Mouse (Mus musculus): ENCODE data around the gene Dner.
"Not testable (repeated sequence)": the region's sequence is repeated elsewhere in the genome, so short reads cannot be mapped to it uniquely, and the experiment has no call there.

Gene Dner

DNA sequence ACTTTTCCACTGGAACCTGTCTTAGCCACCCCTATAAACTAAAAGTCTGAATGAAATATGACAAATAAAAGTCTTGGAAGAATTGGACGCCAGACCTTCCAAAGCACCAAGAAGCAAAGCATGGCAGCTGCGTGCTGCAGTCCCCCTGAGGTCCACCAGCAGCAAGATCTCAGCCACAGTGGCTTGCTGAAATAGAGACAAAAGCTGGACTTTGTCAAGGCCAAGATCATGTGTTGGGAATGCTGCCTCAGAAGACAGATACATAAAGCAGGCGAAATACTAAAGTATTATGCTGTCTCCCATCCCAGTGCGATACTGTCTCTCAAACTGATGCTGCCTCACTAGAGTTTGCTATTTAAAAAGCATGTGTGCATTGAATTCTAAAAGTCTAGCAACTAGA lies 296.9 kb downstream of the Dner start:
- DNase-seq (ENCODE audit: low read depth), result no peak

GRCm38 (mm10) chr1:84396787-84397186 lies 299.2 kb downstream of the Dner start:
- DNase-seq (ENCODE audit: low read depth), result no peak

DNA sequence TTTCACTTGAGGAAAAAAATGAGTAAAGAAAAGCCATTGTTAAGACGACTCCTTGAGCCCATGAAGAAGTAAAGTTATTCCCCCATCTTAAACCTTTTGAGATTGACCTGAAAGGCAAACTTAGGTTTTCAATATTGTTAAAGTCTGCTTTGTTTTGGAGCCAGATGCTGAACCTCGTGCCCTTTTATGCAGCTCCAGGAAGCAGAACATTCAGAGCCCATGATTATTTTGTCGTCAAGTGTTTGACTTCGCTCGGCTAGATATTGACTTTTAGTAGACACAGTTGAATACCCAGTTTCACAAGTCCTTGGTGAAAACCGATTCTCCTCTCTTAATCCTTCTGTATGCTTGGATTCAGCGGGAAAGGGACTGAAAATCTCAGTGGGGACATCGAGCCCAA lies 300.1 kb downstream of the Dner start:
- no peak for DNase-seq (ENCODE audit: low read depth)

GRCm38 (mm10) chr1:84390961-84391360 lies 305.1 kb downstream of the Dner start:
- DNase-seq (ENCODE audit: low read depth), result no peak

DNA sequence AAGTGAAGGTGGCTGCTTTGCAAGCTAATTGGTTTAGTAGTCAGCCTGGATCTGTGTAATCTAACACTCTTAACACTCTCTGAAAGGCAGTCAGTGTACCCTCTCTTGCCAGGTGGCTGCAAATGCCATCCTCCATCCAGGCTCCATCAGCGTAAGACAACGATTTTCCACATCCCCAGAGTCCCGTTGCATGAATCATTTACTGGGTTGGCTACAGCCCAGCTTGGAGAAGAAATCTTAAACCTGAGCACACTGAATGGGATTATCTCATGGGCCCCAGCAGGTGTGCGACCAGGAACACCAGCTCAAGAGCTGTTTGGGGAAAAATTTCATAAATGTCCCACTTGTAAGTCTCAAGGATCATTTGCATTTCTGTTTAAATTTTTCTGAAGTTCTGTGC lies 308.4 kb downstream of the Dner start:
- DNase-seq (ENCODE audit: low read depth), result no peak

DNA sequence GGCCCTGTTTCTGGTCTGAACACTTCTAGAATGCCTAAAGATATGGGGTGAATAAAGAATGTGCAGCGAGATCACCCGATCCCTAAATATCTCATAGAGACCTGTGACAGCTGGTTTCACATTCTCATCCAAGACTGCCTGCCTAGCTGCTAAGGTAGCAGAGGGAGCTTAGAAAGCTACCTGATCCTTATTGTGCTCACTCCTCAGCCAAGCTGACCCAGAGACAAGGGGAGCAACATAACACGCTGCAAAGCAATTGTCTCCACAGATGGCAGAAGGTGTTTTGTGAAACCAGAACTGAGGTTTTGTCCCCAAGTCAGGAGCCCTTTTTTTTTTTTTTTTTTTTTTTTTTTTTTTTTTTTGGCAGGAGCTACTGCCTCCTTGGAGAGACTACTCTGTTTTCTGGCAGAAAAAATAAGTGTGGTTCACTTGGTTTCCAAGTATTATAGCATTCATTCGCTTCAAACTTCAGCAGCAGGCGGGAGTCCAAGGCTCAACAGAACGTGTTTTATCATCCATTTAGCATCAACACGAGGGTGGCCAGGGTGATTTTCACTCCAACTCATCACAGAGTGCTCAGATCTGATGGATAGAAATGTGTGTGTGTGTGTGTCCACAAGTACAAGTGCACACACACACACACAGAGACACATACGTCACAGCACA lies 309.4 kb downstream of the Dner start:
- no peak for DNase-seq (ENCODE audit: low read depth)

DNA sequence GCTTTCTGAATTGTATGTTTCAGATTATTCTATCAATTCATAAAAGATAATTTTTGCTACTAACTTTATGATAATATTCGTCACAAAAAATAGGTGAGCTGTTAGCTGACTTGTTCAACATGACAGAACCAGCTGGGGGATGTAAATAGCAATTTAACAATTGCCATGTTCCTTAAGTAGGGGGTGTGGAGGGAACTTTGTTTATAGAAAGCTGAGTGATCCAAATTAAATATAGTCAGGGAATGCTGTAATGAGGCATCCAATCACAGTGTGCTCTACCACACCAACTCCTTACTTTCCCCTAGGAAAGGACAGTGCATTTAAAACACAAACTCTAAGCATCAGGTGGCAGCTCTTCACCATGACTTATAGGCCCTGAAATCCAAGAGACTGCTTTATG lies 313.3 kb downstream of the Dner start:
- no peak for DNase-seq (ENCODE audit: low read depth)

- no peak for DNase-seq (ENCODE audit: low read depth)
These were observed 314.0 kb downstream of the Dner start for GRCm38 (mm10) chr1:84382064-84382463.

DNA sequence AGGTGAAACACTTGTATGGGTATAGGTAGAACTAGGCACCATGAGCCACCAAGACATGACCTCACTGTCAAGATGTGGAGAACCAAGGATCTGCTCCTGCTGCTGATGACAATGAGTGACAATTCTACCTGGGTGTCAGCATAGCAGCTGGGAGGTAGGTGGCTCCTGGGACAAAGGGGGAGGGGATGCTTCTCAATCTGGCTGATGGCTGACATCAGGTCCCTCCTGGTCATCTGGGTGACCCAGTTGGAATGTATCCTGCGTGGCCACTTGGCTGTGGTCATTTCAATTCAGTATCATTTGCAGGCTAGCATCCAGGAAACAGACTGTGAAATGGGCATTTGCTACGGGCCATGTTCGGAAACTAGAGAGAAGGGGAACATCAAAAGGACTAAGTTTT lies 315.1 kb downstream of the Dner start:
- DNase-seq (ENCODE audit: low read depth), result no peak

- no peak for DNase-seq (ENCODE audit: low read depth)
These were observed 328.3 kb downstream of the Dner start for GRCm38 (mm10) chr1:84367733-84368132.

- DNase-seq (ENCODE audit: low read depth), result no peak
These were observed 329.5 kb downstream of the Dner start for GRCm38 (mm10) chr1:84366553-84366952.

DNA sequence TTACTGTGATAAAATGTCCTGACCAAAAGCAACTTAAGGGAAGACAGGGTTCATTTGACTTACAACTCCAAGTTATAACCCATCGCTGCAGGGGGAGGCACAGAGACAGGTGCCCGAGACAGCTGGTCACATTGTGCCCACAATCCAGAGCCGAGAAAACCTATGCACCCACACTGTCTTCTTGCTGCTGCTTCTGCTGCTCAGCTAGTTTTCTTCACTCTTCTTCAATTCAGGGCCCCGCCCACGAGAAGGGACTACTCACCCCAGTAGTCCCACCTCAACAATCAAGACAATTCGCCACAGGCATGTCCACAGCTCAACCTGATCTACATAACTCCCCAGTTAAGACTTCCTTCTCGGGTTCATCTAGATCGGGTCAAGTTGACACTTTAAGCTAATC lies 332.1 kb downstream of the Dner start, which contains the start of gene Pid1:
Gene Pid1, minus strand, starts transcription at position 214 of the 400 bp plus-strand sequence.
- no peak for DNase-seq (ENCODE audit: low read depth)

GRCm38 (mm10) chr1:84362709-84363617 lies 333.1 kb downstream of the Dner start:
- DNase-seq (ENCODE audit: low read depth), result no peak

DNA sequence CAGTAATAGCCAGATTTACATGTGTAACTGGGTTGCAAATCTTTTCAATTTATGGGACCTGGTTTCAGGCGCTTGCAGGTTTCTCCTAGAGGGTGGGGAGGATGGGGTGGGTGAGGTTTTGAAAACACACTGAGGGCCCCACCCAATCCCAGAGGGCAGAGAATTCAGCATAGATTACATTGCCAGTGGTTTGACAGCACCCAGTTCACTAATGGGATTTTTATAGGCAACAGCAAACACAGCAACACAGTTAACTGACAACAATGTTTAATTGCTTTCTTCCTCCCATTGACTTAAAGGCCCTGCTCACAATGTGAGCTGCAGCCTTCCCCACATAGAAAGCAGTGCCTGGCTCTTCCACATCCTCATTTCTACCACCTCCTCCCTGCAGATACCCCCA lies 333.8 kb downstream of the Dner start:
- no peak for DNase-seq (ENCODE audit: low read depth)

DNA sequence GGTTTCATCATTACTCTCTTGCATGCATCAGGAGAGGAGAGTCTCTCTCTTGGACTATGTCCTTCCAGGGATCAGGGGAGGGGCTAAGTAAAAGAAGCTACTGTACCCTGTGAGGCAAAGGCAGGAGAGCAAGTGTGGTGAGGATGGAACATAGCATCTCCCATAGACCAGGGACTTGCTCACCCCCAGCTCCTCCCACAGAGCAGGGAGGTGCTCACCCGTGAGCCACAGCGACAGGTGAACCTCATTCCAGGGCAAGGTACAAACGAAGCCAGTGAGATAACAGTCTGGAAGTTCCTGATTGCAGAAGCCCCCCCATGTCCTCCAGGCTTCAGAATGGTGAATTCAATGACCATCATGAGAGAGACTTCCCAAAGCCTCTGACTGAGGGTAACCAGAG lies 334.6 kb downstream of the Dner start:
- DNase-seq (ENCODE audit: low read depth), result no peak

- no peak for DNase-seq (ENCODE audit: low read depth)
These were observed 336.2 kb downstream of the Dner start for GRCm38 (mm10) chr1:84359611-84360500.

DNA sequence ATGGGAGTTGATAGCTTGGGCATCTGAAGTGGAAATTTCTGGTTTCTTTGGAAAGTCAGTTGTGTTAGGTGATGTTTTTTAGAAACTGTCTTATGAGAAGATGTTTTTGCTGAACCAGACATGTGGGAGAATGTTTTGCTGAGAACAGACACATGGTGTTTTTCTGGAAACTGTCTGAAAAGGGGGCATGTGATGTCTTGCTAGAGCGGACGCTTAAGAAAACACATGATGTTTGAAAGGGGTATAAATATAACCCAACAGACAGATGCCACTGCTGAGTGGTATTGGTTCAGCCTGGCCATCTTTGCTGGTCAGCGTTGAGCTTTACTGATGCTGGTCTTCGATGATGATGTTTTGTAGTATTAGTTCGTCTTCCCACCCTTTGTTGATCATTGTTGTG lies 338.8 kb downstream of the Dner start:
- no peak for DNase-seq (ENCODE audit: low read depth)

GRCm38 (mm10) chr1:84350262-84350661 lies 345.8 kb downstream of the Dner start:
- DNase-seq (ENCODE audit: low read depth), result no peak

GRCm38 (mm10) chr1:84347796-84348476 lies 348.1 kb downstream of the Dner start:
- DNase-seq (ENCODE audit: low read depth), result no peak

GRCm38 (mm10) chr1:84332797-84333196 lies 363.2 kb downstream of the Dner start:
- DNase-seq (ENCODE audit: low read depth), result not testable (repeated sequence)

- not testable (repeated sequence) for DNase-seq (ENCODE audit: low read depth)
These were observed 364.2 kb downstream of the Dner start for GRCm38 (mm10) chr1:84331861-84332260.

DNA sequence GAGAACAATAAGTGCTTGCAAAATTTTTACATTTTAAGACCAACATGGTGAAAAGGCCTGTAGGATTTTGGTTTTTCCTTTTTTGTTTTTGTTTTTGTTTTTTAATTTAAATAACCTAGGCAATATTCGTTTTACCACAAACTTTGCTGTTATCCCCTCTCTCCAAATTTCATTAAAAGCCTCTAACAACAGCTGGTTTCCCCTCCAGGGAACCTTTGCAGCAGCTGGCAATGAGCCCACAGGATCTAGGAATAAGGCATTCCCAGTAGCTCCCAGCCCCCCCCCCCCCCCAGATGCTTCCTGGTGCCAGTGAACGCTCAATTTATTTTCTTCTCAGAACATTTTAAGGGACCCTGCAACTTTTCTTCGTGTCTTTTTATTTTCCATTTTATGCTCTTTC lies 370.7 kb downstream of the Dner start:
- no peak for DNase-seq (ENCODE audit: low read depth)

Measured in induced T-regulatory cell, adult 2 months (primary cell).